Mouse (Mus musculus) intestine, embryonic 15.5 days (tissue): ENCODE results near the gene Timm8a2. TPM values are rescaled to one million over a fixed set of nuclear protein-coding genes. Genes with fewer than 3 reads are reported as not detected.
A peak's percentile ranks its signal among the peaks of the same experiment; 100 is the strongest.

Experiments
- ATAC-seq: fragments of 200-750 bp; cut with Nextera tagmentation; 2 replicates; pipeline ENCODE4 v1.8.0; 2017; ENCODE audit warnings: moderate TSS enrichment, moderate library complexity
- H3K27ac ChIP-seq: fragments of 300-500 bp; sonication (generic); 2 replicates; pipeline ENCODE4 v1.5.1; 2015; ENCODE audit warnings: mild to moderate bottlenecking, inconsistent platforms
- H3K27me3 ChIP-seq: fragments of 300-500 bp; sonication (generic); replicated peaks from 2 replicates; pipeline ENCODE4 v1.6.1; 2015; ENCODE audit warnings: inconsistent platforms
- H3K36me3 ChIP-seq: fragments of 300-500 bp; sonication (generic); 2 replicates; pipeline ENCODE4 v1.6.1; 2015; ENCODE audit warnings: inconsistent platforms
- H3K4me1 ChIP-seq: fragments of 300-500 bp; sonication (generic); replicated peaks from 2 replicates; pipeline ENCODE4 v1.6.1; 2015; ENCODE audit warnings: inconsistent platforms
- H3K4me2 ChIP-seq: fragments of 300-500 bp; sonication (generic); replicated peaks from 2 replicates; pipeline ENCODE4 v1.6.1; 2015; ENCODE audit warnings: mild to moderate bottlenecking, inconsistent platforms
- H3K4me3 ChIP-seq: fragments of 300-500 bp; sonication (generic); replicated peaks from 2 replicates; pipeline ENCODE4 v1.5.1; 2015; ENCODE audit warnings: inconsistent platforms
- H3K9ac ChIP-seq: fragments of 300-500 bp; sonication (generic); 2 replicates; pipeline ENCODE4 v1.6.1; 2015; ENCODE audit warnings: inconsistent platforms
- H3K9me3 ChIP-seq: fragments of 300-500 bp; sonication (generic); 2 replicates; pipeline ENCODE4 v1.6.1; 2016; ENCODE audit warnings: inconsistent platforms
- WGBS: fragments of 180-500 bp; shearing (Covaris S2); methylation state at CpG from one replicate; pipeline ENCODE4 v1.1.7; 2015; 5-methylcytosine and 5-hydroxymethylcytosine counted together
- polyA plus RNA-seq: library from polyadenylated mRNA; unstranded; fragments of >200 nt; fragmentation: Nextera tagmentation; extraction: Ambion mirVana; gene quantifications from 2 replicates; pipeline ENCODE4 v1.2.1, GENCODE M21; 2015

Timm8a2 gene
- polyA plus RNA-seq, 1 experiment from 2014 or later = not detected

DNA sequence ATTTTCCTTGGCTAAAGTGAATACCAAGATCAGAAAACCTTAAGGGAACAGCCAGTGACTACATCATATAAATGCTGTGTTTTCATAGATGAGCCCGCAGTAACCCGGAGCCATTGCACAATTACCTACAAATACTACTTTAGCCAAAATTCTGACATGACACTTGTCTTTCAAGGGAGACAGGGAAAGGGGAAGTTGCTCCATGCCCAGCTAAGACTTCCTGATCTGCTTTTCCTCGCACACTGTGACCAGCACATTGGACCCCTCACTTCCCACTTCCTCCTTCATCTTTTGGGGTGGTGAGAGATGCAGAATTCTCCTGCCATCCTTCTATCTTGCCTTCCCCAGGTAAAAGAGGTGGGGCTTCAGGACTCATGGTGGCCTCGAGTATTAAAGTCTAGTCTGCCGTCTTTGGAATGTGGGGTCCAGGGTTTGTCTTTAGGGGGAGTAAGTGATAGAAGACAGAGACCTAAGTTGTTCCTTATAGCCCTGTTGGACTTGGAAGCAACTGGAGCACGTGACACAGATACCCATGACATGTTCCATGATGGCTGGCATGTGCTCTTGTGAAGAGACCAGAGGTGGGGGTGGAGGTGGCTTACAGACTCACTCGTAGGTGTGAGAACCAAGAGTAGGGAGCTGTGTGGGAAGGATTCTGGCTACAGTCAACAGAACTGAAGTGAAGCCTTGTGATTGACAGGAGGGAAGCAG, 39.5 kb upstream of the Timm8a2 start:
- Histone ChIP-seq H3K9me3 (no peaks in the 10 kb centered on the region), H3K4me2 (no peak overlapping the region), H3K4me1 (no peaks in the 10 kb centered on the region), H3K4me3 (no peak overlapping the region), H3K27ac (no peak overlapping the region), H3K9ac (no peak overlapping the region), H3K27me3 (no peaks in the 10 kb centered on the region), H3K36me3 (peaks cover 3% of the 10 kb centered on the region; the same call in 1 of the 2 replicates)
- WGBS = 91% methylated on average over 7 of the region's 7 CpGs
- ATAC-seq = no peak

DNA sequence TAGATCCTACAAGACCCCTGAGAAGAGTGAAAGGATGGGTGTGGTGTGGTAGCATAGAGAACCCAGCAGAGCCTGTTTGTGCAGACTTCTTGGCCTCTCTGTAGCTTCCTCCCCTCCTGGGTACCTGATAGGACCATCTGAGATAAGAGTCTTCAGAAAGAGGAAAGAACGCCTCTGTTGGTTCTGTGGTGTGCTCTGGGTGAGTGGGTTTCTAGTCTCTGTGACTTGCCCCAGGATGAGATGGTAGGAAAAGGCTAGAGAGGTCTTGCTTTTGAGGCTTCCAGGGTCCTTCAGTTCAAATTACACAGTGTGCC, 39.0 kb upstream of the Timm8a2 start:
- no peak overlapping the region for H3K4me2 ChIP-seq
- no peak overlapping the region for H3K27ac ChIP-seq
- H3K4me1 ChIP-seq = no peaks in the 10 kb centered on the region
- H3K9ac ChIP-seq = no peak overlapping the region
- WGBS = 76% methylated on average over 1 of the region's 1 CpGs
- no peaks in the 10 kb centered on the region for H3K27me3 ChIP-seq
- no peak overlapping the region for H3K4me3 ChIP-seq
- no peak for ATAC-seq
- H3K36me3 ChIP-seq = peaks cover 3% of the 10 kb centered on the region; the same call in 1 of the 2 replicates
- H3K9me3 ChIP-seq = no peaks in the 10 kb centered on the region

DNA sequence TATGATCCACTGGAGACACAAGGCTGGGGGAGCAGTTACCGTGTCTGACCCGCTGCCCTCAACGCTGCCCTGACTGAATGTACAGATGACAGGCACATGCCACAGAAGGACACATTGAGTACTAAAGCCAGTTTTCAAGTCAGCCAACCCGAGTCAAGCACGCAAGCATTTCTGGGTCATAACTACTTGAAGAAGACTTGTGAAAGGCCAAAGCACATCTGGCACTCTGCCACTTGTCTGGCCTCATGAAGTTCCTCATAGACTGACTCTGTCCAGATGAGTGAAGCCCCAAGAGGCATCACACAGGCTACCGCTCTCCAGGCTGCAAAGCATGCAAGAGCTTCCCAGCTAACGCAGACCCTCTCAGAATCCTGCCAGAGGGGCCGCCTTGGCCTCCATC, 37.7 kb upstream of the Timm8a2 start:
- no peak overlapping the region for H3K4me3 ChIP-seq
- no peak overlapping the region for H3K9ac ChIP-seq
- H3K9me3 ChIP-seq = no peaks in the 10 kb centered on the region
- H3K36me3 ChIP-seq = peaks cover 3% of the 10 kb centered on the region; the same call in 1 of the 2 replicates
- no peaks in the 10 kb centered on the region for H3K4me1 ChIP-seq
- ATAC-seq = no peak
- no peak overlapping the region for H3K4me2 ChIP-seq
- 81% methylated on average over 8 of the region's 8 CpGs for WGBS
- H3K27ac ChIP-seq = no peak overlapping the region
- no peaks in the 10 kb centered on the region for H3K27me3 ChIP-seq

DNA sequence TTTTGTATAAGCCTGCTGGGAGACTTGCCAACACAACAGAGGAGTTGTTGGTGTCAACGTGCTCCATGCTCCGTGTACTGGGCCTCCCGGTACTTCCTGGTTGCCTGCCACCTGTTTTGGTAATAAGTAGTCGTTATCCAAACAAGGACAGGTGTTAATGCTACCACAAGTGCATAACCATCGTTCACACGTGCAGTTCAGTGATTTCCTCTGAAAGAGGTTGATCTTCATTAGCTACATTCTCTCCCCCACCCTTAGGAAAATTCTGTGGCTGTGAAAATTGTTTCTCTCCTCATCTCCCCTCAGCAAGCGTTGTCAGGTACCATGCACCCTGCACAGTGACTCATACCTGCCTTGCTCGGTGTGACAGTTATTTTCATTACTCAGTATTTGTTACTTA, 35.0 kb upstream of the Timm8a2 start:
- whole genome bisulfite sequencing = 70% methylated on average over 8 of the region's 8 CpGs
- peak; percentile 48 for ATAC-seq

DNA sequence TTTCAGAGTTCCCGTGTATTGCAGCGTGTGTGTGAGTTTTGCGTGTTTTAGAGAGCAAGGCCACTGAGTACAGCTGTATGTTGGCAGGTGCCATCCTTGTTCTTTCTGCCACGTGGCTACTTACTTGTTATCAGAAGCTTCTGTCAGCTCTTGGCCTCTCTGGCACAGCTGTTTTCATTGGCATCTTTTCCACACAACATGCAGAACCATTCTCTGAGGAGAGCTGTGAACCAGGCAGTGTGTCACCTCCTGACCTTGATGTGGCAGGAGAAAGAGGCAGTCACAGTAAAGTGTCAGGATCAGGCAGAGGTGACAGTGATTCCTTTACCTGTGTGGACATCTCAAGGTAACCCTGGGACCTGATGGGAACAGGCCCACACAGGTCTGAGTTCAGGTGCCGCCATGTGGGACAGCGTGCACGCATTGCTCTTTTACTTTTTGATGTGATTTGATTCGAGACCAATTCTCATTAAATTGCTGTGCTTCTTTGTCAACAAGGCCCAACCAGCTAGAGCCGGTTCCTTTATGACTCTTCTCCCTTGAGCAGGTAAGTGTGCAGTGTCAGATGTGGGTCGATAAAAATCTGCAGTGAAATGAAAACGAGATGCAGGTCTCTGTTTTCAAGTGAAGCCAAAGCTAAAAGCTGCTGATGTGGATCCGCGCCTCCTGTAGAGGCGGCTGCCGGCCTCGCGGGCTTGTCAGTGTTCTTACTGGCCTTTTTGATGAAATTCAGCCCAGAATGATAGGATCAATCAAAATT, 33.9 kb upstream of the Timm8a2 start:
- H3K4me2 ChIP-seq = no peak overlapping the region
- H3K27me3 ChIP-seq = no peaks in the 10 kb centered on the region
- 91% methylated on average over 17 of the region's 17 CpGs for WGBS
- no peaks in the 10 kb centered on the region for H3K9me3 ChIP-seq
- no peak for ATAC-seq
- no peak overlapping the region for H3K4me3 ChIP-seq
- H3K4me1 ChIP-seq = no peaks in the 10 kb centered on the region
- H3K9ac ChIP-seq = no peak overlapping the region
- H3K27ac ChIP-seq = no peak overlapping the region
- H3K36me3 ChIP-seq = no peaks in the 10 kb centered on the region; the same call in 1 of the 2 replicates

More for the DNA sequence above, 35.0 kb upstream of the Timm8a2 start:
- Histone ChIP-seq H3K4me1 (no peaks in the 10 kb centered on the region), H3K27ac (no peak overlapping the region), H3K27me3 (no peaks in the 10 kb centered on the region), H3K9ac (no peak overlapping the region), H3K36me3 (no peaks in the 10 kb centered on the region; the same call in 1 of the 2 replicates), H3K9me3 (no peaks in the 10 kb centered on the region), H3K4me3 (no peak overlapping the region), H3K4me2 (no peak overlapping the region)

DNA sequence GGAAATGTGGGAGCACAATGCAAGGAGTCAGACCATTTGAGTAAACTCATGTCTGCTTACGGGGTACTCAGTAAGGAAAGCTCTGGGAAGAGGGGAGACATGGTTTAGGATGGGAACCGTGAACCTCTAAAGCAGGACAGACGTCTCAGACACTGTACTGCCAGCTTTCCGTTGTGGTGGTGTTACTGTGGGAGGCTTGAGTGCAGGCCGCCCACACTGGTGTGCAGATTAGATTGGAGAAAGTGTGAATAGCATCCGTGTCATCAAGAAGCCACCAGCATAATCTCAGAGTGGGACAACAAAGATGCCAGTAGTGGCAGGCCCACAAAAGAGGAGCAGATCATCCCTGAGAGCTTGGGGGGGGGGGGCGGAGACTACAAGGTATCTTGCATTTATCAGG, 32.2 kb upstream of the Timm8a2 start:
- H3K4me1 ChIP-seq = no peaks in the 10 kb centered on the region
- no peaks in the 10 kb centered on the region for H3K27me3 ChIP-seq
- ATAC-seq = no peak
- 88% methylated on average over 7 of the region's 7 CpGs for WGBS
- H3K9me3 ChIP-seq = no peaks in the 10 kb centered on the region
- no peak overlapping the region for H3K4me2 ChIP-seq
- no peak overlapping the region for H3K9ac ChIP-seq
- no peak overlapping the region for H3K27ac ChIP-seq
- no peak overlapping the region for H3K4me3 ChIP-seq
- no peaks in the 10 kb centered on the region; the same call in 1 of the 2 replicates for H3K36me3 ChIP-seq

DNA sequence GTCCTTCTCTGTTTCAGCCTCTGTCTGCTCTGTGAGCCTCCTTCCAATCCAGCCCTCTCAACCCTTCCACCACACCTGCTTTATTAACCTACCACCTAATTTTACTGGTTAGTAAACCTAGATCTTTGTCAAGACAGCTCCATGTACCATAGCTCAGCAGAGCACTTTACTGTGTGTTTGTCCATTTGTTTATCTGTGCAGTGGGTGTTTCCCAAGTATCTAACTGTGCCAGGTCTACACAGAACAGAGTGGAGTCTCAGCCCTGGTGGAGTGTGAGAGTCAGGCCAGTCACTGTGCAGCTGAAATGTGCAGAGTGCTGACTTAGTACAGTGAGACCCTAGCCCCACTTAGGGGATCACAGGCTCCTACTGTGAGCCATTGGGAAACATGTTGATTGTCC, 30.7 kb upstream of the Timm8a2 start:
- ATAC-seq = no peak
- Histone ChIP-seq H3K9ac (no peak overlapping the region), H3K9me3 (no peaks in the 10 kb centered on the region), H3K36me3 (no peaks in the 10 kb centered on the region; the same call in 1 of the 2 replicates), H3K4me1 (no peaks in the 10 kb centered on the region), H3K27me3 (no peaks in the 10 kb centered on the region), H3K4me2 (no peak overlapping the region), H3K4me3 (no peak overlapping the region), H3K27ac (no peak overlapping the region)

DNA sequence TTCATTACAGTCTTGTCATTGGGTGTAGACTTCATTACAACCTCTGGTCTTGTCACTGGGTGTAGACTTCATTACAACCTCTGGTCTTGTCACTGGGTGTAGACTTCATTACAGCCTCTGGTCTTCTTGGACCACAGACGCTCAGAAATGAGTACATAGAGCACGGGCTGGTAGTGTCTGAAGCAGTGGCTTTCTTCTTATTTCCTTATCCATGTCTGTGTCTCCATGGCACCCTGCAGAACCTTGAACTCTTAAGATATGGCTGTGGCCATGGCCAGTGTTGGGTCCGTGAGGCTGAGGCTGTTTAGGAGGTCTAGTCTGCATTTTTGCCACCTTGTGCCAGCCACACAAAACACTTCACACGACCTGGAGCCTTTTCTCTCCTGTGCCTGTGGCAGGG, 26.2 kb upstream of the Timm8a2 start:
- Histone ChIP-seq H3K4me1 (no peaks in the 10 kb centered on the region), H3K36me3 (0 out of 2 replicates have a peak, but pooled peaks cover 3% of the 10 kb centered on the region), H3K4me3 (no peak overlapping the region), H3K27me3 (no peaks in the 10 kb centered on the region), H3K4me2 (no peak overlapping the region), H3K9ac (no peak overlapping the region), H3K9me3 (no peaks in the 10 kb centered on the region), H3K27ac (no peak overlapping the region)
- peak; percentile 69 for ATAC-seq
- 83% methylated on average over 4 of the region's 4 CpGs for WGBS

DNA sequence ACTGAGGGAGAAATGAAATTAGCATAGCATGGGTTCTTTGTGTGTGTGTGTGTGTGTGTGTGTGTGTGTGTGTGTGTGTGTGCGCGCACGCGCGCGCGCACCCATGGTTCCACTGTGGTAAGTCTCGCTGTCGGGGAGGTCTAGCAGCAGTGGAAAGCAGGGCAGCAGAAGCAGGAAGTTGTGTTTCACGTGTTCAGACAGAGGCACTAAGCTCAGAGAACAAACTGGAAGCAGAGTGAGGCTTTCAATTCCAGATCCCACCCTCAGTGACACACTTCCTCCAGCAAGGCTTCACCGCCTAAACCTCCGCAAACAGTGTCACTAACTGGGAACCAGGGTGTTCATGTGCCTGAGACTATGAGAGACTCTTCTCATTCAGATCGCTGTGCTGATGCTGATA, 25.0 kb upstream of the Timm8a2 start:
- ATAC-seq = no peak
- 89% methylated on average over 13 of the region's 13 CpGs for WGBS
- H3K9ac ChIP-seq = no peak overlapping the region
- no peak overlapping the region for H3K4me3 ChIP-seq
- H3K36me3 ChIP-seq = 0 out of 2 replicates have a peak, but pooled peaks cover 3% of the 10 kb centered on the region
- no peaks in the 10 kb centered on the region for H3K27me3 ChIP-seq
- H3K4me2 ChIP-seq = no peak overlapping the region
- no peak overlapping the region for H3K27ac ChIP-seq
- no peaks in the 10 kb centered on the region for H3K9me3 ChIP-seq
- H3K4me1 ChIP-seq = no peaks in the 10 kb centered on the region

DNA sequence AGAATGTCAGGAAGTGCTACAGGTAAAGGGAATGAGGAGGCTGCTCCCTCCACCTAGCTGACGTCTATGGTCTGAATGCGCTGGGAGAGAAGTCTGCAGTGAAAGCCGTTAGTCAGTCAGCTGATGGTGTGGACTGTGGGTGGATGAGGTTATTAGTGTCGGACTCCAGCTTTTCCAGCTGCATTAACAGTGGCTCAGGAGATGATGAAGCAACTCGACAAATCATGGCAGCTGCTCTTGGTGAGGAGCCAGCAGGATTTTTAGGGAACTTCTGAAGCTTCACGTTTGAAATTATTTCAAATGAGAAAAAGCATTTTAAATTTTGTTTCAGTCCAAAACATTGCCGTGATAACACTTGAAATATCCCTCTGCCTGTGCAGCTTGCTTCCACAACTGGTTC, 24.2 kb upstream of the Timm8a2 start:
- H3K4me2 ChIP-seq = no peak overlapping the region
- H3K27ac ChIP-seq = no peak overlapping the region
- no peaks in the 10 kb centered on the region for H3K9me3 ChIP-seq
- 0 out of 2 replicates have a peak, but pooled peaks cover 3% of the 10 kb centered on the region for H3K36me3 ChIP-seq
- no peak overlapping the region for H3K4me3 ChIP-seq
- ATAC-seq = no peak
- H3K27me3 ChIP-seq = no peaks in the 10 kb centered on the region
- H3K9ac ChIP-seq = no peak overlapping the region
- no peaks in the 10 kb centered on the region for H3K4me1 ChIP-seq
- 68% methylated on average over 7 of the region's 7 CpGs for WGBS

DNA sequence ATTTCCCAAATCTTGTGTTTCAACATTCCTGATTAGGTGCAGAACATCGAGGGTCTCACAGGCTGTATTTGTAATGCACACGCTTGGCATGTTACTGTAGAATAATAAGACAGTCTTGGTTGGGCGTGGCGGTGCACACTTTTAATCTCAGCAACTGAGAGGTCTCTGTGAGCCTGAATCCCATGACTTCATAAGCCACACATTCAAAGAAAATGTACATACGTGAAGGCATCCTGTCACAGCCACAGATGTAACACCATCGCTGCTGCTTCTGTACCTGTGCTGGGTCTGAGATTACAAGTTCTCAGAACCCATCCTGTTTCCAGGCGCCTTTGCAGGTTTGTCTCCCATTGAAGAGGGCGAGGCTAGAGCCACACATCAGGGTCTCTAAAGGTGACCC, 22.7 kb upstream of the Timm8a2 start:
- Histone ChIP-seq H3K36me3 (0 out of 2 replicates have a peak, but pooled peaks cover 3% of the 10 kb centered on the region), H3K9me3 (no peaks in the 10 kb centered on the region), H3K4me1 (no peaks in the 10 kb centered on the region), H3K27ac (no peak overlapping the region), H3K9ac (no peak overlapping the region), H3K4me2 (no peak overlapping the region), H3K27me3 (no peaks in the 10 kb centered on the region), H3K4me3 (no peak overlapping the region)
- 92% methylated on average over 8 of the region's 8 CpGs for WGBS
- ATAC-seq = no peak

DNA sequence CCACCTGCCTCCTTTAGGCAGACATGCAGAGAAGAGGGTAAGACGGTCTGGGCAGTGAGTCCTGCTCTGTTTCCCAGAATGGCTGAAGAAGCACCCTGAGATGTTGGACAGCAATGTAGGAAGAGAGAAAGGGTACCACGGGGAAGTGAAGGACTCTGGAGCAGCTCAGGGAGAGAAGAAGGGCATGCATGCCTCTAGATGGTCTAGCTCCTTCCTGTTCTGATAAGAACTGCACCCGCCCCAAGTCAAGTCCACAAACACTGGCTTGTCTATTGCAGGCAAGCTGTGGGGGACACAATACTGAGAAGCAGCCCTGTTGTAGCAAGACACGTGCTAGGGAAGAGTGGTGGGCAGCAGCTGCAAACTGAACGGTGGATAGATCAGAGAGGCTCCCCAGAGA, 22.3 kb upstream of the Timm8a2 start:
- 62% methylated on average over 5 of the region's 5 CpGs for WGBS
- Histone ChIP-seq H3K36me3 (0 out of 2 replicates have a peak, but pooled peaks cover 3% of the 10 kb centered on the region), H3K27ac (no peak overlapping the region), H3K27me3 (no peaks in the 10 kb centered on the region), H3K9ac (no peak overlapping the region), H3K4me3 (no peak overlapping the region), H3K9me3 (no peaks in the 10 kb centered on the region), H3K4me1 (no peaks in the 10 kb centered on the region), H3K4me2 (no peak overlapping the region)
- ATAC-seq = no peak

DNA sequence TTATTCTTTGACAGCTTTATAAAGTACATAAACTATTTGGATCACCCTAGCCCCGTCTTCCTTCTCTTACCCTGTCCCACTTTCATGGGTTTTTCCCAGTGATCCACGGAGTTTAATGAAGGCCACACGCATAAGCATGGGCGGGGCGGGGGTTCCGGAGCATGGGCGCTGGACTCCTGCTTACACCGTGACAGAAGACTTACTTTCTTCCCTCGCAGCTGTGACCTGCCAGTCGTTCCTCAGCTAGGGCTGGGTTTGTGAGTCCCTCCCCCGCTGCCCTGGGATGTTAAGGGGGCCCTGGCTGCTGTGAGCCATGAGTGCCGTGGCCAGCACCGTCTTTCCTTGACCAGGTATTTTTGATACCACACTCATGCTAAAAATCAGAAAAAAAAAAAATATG, 21.7 kb upstream of the Timm8a2 start:
- H3K27me3 ChIP-seq = no peaks in the 10 kb centered on the region
- no peak overlapping the region for H3K4me2 ChIP-seq
- H3K9me3 ChIP-seq = no peaks in the 10 kb centered on the region
- no peaks in the 10 kb centered on the region for H3K4me1 ChIP-seq
- H3K9ac ChIP-seq = no peak overlapping the region
- WGBS = 67% methylated on average over 13 of the region's 13 CpGs
- H3K36me3 ChIP-seq = 0 out of 2 replicates have a peak, but pooled peaks cover 3% of the 10 kb centered on the region
- H3K27ac ChIP-seq = no peak overlapping the region
- ATAC-seq = no peak
- no peak overlapping the region for H3K4me3 ChIP-seq
